Mouse (Mus musculus): ENCODE data around the gene Pim3.

DNA sequence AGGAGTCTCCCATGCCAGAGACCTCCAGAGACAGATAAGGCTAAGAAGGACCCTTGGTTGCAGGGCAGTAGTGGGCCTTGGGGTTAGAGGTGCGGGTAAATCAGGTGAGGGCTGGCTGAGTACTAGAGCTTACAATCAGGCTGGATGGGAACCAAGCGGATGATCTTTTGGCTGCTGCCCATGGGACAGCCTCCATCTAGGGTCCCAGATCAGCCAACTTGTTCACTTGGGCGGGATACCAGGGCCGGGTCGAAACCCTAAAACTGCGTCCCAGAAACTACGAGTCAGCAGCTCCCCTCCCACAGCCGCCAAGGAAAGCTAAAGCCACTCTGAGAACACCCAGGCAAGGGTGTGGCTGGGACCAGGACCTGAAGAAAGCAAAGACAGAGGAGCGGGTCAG, 8.9 kb upstream of the Pim3 start:
- no peak for TF ChIP-seq E2F4 (IDR thresholded peaks at IDR 0.05; ENCODE audit: insufficient read depth)
- no peak for TF ChIP-seq POLR2A (IDR thresholded peaks at IDR 0.05; ENCODE audit: insufficient read length, low read depth)
- TF ChIP-seq USF1 (IDR thresholded peaks at IDR 0.05; ENCODE audit: low read depth) = no peak
